Mouse (Mus musculus): ENCODE measurements around the gene Hoxd9. TPM values are rescaled to one million over a fixed set of nuclear protein-coding genes. Genes with fewer than 3 reads are reported as not detected.

The Hoxd9 gene
- total and polyA plus RNA-seq, 3 experiments: not detected

DNA sequence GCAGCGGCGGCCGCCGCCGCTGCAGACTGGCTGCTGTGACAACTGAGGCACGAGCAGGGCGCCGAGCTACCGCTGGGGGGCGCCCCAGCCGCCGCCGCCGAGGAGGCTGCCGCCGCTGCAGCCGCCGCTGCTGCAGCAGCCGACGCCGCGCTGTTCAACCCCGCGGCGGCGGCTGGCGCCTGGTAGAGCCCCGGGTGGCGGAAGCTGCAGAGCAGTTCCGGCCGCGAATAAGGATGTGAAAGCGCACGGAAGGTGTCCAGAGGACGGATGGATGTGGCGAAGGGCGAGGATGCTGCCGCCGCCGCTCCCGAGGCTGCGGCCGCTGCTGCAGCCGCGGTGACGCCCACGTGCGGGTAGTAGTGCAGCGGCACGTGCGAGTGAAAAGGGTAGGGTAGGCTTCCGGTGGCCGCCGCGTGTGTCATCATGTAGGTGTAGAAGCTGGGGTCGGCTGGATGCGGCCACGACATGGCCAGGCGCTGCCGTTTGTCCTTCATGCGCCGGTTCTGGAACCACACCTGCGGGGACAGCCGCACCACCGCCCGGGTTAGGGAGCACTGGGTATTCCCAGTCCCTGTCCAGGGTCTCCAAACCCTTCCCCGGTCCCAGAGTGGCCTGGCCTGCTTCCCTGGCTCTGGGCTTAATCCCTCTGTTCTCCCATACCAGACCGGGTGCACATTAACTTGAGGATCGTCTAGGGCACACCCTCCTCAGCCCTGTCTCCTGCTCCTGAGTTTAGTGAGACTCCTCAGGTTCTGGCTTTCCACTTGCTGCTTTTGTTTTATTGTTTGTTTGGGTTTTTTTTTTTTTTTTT is 41.5 kb upstream of the Hoxd9 start:
- Histone ChIP-seq H3K9ac (ENCODE audit: control insufficient read depth, low read depth, low read length, poor library complexity, severe bottlenecking) (no peak overlapping the region), H3K36me3 (ENCODE audit: control insufficient read depth in 1 of 2, insufficient read depth in 2 of 2, low read length in 2 of 2) (no peaks in the 10 kb centered on the region), H3K4me1 (ENCODE audit: control insufficient read depth in 1 of 2, insufficient read depth in 2 of 2, low read length in 2 of 2) (no peaks in the 10 kb centered on the region), H3K9me3 (replicated peaks; ENCODE audit: insufficient read depth, low read length) (no peaks in the 10 kb centered on the region), H3K79me2 (ENCODE audit: control insufficient read depth, insufficient read depth, low read length, poor library complexity) (no peaks in the 10 kb centered on the region), H3K27ac (ENCODE audit: control insufficient read depth, low read depth, low read length) (no peak overlapping the region), H3K27me3 (ENCODE audit: control insufficient read depth in 1 of 2, insufficient read depth in 2 of 2, low read length in 2 of 2) (peaks cover 0 to 2% of the 10 kb centered on the region in 2 experiments; a peak in 1 of 4 replicates), H3K4me3 (ENCODE audit: control insufficient read depth in 1 of 2, insufficient read depth in 1 of 2, low read depth in 2 of 2, low read length in 2 of 2) (no peak overlapping the region)
- TF ChIP-seq MAX (IDR thresholded peaks at IDR 0.05; ENCODE audit: low read length): no peak
- TF ChIP-seq MXI1 (IDR thresholded peaks at IDR 0.05; ENCODE audit: low read depth, low read length): no peak
- no peak for TF ChIP-seq TAL1 (IDR thresholded peaks at IDR 0.05; ENCODE audit: low read length)
- no peak for DNase-seq (ENCODE audit: low read depth, low spot score)

DNA sequence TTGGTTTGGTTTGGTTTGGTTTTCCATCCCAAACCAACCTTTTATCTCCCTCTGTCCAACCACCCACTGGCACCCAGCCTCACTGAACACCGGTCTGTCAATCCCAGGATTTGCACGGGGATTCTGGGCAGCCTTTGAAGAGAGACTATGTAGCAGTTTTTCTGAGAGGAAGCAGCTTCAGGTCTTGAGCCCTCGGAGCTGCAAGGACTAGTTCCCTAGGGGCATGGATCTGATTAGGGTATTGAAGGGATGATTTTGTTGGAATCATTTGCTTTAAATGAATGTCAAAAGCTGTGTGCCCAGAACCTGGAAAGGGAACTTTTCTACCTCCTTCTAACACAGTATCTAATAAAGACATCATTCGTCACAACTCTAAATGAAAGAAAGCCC is 40.9 kb upstream of the Hoxd9 start:
- no peaks in the 10 kb centered on the region for H3K9me3 ChIP-seq (replicated peaks; ENCODE audit: insufficient read depth, low read length)
- no peak for DNase-seq (ENCODE audit: low read depth, low spot score)
- H3K4me3 ChIP-seq (ENCODE audit: control insufficient read depth in 1 of 2, insufficient read depth in 1 of 2, low read depth in 2 of 2, low read length in 2 of 2): no peak overlapping the region
- no peaks in the 10 kb centered on the region for H3K79me2 ChIP-seq (ENCODE audit: control insufficient read depth, insufficient read depth, low read length, poor library complexity)
- no peaks in the 10 kb centered on the region for H3K4me1 ChIP-seq (ENCODE audit: control insufficient read depth in 1 of 2, insufficient read depth in 2 of 2, low read length in 2 of 2)
- H3K9ac ChIP-seq (ENCODE audit: control insufficient read depth, low read depth, low read length, poor library complexity, severe bottlenecking): no peak overlapping the region
- TF ChIP-seq KAT2A (conservative IDR thresholded peaks at IDR 0.05; ENCODE audit: low read depth, low read length): no peak
- no peak for TF ChIP-seq NELFE (IDR thresholded peaks at IDR 0.05; ENCODE audit: low read depth, low read length)
- TF ChIP-seq TAL1 (IDR thresholded peaks at IDR 0.05; ENCODE audit: low read length): no peak
- no peak for TF ChIP-seq MXI1 (IDR thresholded peaks at IDR 0.05; ENCODE audit: low read depth, low read length)
- TF ChIP-seq SMC3 (IDR thresholded peaks at IDR 0.05; ENCODE audit: low read depth, low read length): no peak
- TF ChIP-seq POLR2A (IDR thresholded peaks at IDR 0.05; ENCODE audit: control insufficient read depth in 1 of 2, insufficient read depth in 1 of 2, low read depth in 1 of 2, low read length in 2 of 2, poor library complexity in 1 of 2): no peak
- no peaks in the 10 kb centered on the region for H3K27me3 ChIP-seq (ENCODE audit: control insufficient read depth in 1 of 2, insufficient read depth in 2 of 2, low read length in 2 of 2)
- no peaks in the 10 kb centered on the region for H3K36me3 ChIP-seq (ENCODE audit: control insufficient read depth in 1 of 2, insufficient read depth in 2 of 2, low read length in 2 of 2)
- no peak overlapping the region for H3K27ac ChIP-seq (ENCODE audit: control insufficient read depth, low read depth, low read length)

DNA sequence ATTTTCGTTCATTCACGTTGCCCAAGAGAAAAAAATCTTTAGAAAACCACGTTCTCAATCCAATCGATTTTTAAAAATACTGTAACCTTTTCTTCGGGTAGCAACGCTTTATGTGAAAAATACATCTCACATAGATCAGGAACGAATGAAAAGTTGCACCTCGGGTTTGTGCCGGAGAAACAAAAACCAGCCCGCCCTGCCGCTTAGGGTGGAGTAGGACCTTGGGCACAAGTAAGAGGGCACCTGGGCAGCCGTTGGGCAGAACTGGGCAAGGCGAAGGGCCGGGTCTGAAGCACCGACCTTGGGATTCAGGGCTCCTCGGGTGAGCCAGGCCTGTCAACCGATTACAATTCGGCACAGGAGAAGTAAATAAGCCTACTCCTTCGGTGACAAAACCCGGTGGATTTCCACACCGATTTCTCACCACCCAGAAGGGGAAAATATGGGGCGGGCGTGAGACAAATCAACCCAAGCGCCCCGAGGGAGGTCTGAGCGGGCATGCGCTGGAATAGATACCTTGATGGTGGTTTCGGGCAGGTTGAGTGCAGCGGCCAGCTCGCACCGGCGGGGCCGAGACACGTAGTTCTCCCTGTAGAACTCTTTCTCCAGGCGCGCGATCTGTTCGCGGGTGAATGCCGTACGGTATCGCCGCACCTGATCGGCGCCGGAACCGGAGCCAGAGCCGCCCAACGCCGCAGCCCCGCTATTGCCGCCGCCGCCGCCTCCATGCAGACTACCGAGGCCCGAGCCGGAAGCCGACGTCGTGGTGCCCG is 40.1 kb upstream of the Hoxd9 start:
- H3K9me3 ChIP-seq (replicated peaks; ENCODE audit: insufficient read depth, low read length): no peaks in the 10 kb centered on the region
- no peak overlapping the region for H3K27ac ChIP-seq (ENCODE audit: control insufficient read depth, low read depth, low read length)
- DNase-seq (ENCODE audit: low read depth, low spot score): no peak
- TF ChIP-seq EP300 (IDR thresholded peaks at IDR 0.05; ENCODE audit: low read depth in 1 of 2, low read length in 2 of 2): no peak
- no peak for TF ChIP-seq BHLHE40 (IDR thresholded peaks at IDR 0.05; ENCODE audit: borderline replicate concordance, low read depth, low read length)
- TF ChIP-seq E2F4 (IDR thresholded peaks at IDR 0.05; ENCODE audit: borderline replicate concordance, low read depth, low read length): no peak
- TF ChIP-seq ZKSCAN1 (IDR thresholded peaks at IDR 0.05; ENCODE audit: low read depth, low read length): no peak
- no peak for TF ChIP-seq MAX (IDR thresholded peaks at IDR 0.05; ENCODE audit: low read length)
- no peak for TF ChIP-seq NRF1 (IDR thresholded peaks at IDR 0.05; ENCODE audit: insufficient read depth, low read depth, low read length, poor library complexity, severe bottlenecking)
- no peak for TF ChIP-seq CHD2 (IDR thresholded peaks at IDR 0.05; ENCODE audit: low read length)
- TF ChIP-seq TBP (IDR thresholded peaks at IDR 0.05; ENCODE audit: low read depth, low read length): no peak
- no peak for TF ChIP-seq SIN3A (IDR thresholded peaks at IDR 0.05; ENCODE audit: low read length)
- no peak for TF ChIP-seq TAL1 (IDR thresholded peaks at IDR 0.05; ENCODE audit: low read length)
- TF ChIP-seq ZMIZ1 (IDR thresholded peaks at IDR 0.05; ENCODE audit: low read depth, low read length): no peak
- TF ChIP-seq POLR2A (IDR thresholded peaks at IDR 0.05; ENCODE audit: control insufficient read depth in 1 of 2, insufficient read depth in 1 of 2, low read depth in 1 of 2, low read length in 2 of 2, poor library complexity in 1 of 2): no peak
- no peak for TF ChIP-seq ZC3H11A (IDR thresholded peaks at IDR 0.05; ENCODE audit: low read depth, low read length)
- TF ChIP-seq RAD21 (IDR thresholded peaks at IDR 0.05; ENCODE audit: low read depth, low read length): no peak
- no peak for TF ChIP-seq TCF12 (IDR thresholded peaks at IDR 0.05; ENCODE audit: low read depth, low read length)
- TF ChIP-seq CHD1 (IDR thresholded peaks at IDR 0.05; ENCODE audit: low read depth, low read length): no peak
- no peak for TF ChIP-seq POLR2AphosphoS2 (IDR thresholded peaks at IDR 0.05; ENCODE audit: low read length)
- H3K27me3 ChIP-seq (ENCODE audit: control insufficient read depth in 1 of 2, insufficient read depth in 2 of 2, low read length in 2 of 2): no peaks in the 10 kb centered on the region
- H3K9ac ChIP-seq (ENCODE audit: control insufficient read depth, low read depth, low read length, poor library complexity, severe bottlenecking): no peak overlapping the region
- H3K4me1 ChIP-seq (ENCODE audit: control insufficient read depth in 1 of 2, insufficient read depth in 2 of 2, low read length in 2 of 2): no peaks in the 10 kb centered on the region
- no peaks in the 10 kb centered on the region for H3K79me2 ChIP-seq (ENCODE audit: control insufficient read depth, insufficient read depth, low read length, poor library complexity)
- H3K4me3 ChIP-seq (ENCODE audit: control insufficient read depth in 1 of 2, insufficient read depth in 1 of 2, low read depth in 2 of 2, low read length in 2 of 2): no peak overlapping the region
- no peaks in the 10 kb centered on the region for H3K36me3 ChIP-seq (ENCODE audit: control insufficient read depth in 1 of 2, insufficient read depth in 2 of 2, low read length in 2 of 2)
